Mouse (Mus musculus) embryo, embryonic 10 days (tissue): Measurements from ENCODE around the gene Tmprss11d.
A peak's percentile ranks its signal among the peaks of the same experiment; 100 is the strongest.
"Not testable (repeated sequence)": the region's sequence is repeated elsewhere in the genome, so short reads cannot be mapped to it uniquely, and the experiment has no call there.

Experiments used
- DNase-seq: peaks from one replicate; pipeline ENCODE4 v3.0.0-alpha.2; 2015; ENCODE audit warnings: low spot score

Gene Tmprss11d

DNA sequence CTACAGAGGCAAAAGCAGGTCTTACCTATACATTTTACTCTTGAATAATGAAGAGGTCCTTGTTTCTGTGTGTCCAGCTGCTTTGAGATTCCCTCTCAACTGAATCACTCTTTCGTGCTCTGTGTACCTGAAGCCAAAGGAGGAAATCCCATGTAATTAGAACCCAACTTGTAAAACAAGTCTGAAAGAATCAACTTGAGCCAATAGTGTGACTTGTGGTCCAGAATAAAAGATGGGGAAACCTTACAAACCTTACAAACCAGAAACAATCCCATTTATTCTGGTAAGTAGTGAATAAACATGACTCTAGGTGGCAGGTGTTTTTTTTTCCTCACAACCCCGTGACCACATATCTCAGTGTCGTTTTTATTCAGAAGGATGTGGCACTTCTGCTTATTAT, at the start of gene Tmprss11d:
Gene Tmprss11d, minus strand, starts transcription at position 101 of the 400 bp plus-strand sequence.
- DNase-seq: no peak

DNA sequence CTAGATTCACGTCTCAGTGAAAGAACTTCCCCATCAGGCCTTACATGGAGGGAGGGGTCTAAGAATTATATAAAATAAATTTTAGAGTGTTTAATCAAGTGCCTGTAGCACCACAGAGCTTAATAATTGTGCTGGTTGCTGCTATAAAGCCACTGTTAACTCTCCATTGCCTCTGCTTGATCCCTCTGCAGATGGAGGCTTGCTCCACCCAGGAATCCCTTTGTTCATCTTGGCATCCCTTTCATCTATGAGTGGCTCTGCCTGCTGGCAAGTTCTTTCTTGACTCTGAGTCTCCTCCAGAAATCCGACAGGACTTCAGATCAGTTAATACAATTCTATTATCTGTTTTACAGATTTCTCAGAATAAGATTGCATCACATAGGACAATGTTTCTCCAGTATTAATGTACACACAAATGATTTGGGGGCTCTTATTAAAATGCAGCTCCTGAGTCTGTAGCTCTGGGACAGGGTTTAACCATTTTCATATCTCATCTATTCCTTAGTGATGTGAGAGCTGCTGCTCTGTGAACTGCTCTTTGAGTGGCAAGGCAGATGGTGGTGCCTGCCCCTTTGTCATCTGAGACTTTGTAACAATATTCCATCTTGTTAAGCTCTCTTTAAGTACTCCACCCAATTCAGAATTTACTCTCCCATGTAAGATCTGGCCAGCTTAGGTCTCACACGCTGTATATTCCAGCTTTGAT, 48.3 kb upstream of the Tmprss11d start:
- peak; percentile 35 for DNase-seq

DNA sequence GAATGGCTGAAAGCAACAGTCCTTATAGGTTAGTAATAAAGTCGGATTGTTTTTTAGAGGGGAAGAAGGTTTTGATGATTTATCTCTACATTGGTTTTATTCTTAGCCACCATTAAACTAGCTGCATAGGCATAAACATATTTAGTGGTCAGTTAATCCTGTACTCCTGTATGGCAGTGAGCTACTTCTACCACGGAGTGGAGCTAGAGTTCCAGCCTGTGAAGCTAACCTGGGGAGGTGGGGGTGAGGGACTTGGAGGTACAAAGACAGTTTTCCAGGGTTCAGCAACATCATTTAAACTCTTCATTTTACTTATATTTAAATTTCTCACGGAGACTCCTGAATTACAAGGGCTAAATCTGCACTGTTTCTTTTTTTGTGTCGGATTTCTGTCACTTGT, 46.3 kb upstream of the Tmprss11d start:
- DNase-seq: peak; percentile 49

DNA sequence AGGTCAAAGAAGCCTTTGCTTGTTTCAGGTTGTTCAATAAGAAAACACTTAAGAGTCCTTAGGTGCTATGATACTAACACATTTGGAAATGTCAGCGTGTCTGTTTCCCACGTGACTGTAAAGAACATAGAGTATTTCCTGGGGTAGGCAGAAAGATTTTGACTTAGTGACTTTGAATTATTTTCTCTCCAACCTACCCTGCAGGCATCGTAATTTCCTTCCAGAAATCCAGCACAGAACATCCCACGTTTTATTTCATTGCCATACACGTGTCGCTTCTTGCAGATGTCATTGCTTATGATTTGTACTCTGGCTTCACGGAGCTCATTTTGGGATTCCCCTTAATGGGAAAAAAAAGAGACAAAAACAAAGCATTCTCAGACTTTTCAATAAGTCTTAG, 41.1 kb upstream of the Tmprss11d start:
- DNase-seq: no peak

DNA sequence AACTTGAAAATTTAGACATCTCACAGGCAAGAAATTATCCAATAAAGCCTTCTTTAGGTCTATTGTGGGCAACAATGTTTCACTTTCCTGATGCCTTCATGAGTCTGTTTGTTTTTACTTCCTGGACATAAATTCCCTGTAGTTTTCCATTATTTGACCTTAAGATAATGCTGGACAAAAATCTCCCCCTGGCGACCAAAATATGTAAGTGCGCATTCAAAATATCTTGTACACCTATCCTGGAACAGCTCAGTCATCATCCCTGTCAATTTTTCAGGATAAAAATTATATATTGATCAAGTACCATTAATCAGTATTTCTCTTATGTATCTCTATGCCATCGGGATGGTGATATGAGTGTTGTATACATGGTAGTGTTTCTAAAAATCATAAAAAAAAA, 37.6 kb upstream of the Tmprss11d start:
- no peak for DNase-seq

DNA sequence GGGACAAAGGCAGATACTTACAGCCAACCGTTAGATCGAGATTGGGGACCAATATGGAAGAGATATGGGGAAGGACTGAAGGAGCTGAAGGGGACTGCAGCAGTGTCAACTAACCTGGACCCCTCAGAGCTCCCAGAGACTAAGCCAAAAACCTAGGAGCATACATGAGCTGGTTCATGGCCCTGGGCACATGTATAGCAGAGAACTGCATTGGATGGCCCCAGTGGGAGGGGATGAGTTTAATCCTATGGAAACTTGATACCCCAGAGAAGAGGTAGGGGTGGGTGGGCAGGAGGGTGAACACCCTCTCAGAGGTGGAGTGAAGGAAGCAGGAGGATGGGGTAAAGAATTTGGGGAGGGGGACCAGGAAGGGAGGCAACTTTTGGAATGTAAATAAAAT, 34.7 kb upstream of the Tmprss11d start:
- no peak for DNase-seq

DNA sequence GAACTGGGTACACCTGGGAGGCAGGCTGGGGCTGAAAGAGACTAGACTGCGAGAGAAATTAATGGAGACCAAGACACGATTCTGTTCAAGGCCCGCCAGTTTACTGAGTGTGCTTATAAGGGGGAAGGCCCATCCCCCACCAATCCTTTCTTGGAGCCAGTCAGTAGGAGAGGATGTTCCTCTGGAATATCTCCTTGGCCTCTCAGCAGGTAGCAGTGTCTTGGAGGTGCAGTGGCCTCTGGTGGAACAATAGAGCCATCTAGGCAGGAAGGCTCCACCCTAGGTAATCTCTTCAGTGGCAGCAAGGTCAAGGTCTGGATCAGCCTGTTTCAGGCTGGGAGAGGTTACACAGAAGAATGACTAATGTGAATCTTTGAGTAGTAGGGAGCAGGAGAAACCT, 34.0 kb upstream of the Tmprss11d start:
- DNase-seq: no peak

DNA sequence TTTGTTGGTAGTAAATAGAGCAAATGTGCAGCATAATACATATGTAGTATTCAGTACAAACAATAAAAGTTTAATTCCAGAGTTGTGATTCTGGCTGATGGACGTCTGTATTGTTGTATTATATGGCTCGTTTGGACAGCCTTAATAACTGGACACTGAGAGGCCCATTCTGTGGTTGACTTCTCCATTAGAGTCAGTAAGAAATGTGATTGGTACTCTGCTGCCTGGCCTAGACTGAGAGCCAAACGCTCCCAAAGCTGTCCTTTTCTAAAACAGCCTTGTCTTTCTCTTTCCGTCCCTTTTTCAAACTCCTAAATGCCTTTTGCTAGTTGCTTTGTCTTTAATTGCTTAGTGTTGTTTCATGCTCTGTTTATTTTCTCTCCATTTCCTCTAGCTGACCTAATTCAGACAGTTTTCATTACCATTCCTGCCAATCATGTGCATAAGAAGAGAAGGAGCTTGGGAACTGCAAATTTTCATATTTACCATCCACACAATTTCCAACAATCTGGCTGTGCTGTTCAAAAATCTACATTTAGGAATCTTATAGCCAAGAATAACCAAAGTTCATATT, 13.7 kb downstream of the Tmprss11d start:
- no peak for DNase-seq

DNA sequence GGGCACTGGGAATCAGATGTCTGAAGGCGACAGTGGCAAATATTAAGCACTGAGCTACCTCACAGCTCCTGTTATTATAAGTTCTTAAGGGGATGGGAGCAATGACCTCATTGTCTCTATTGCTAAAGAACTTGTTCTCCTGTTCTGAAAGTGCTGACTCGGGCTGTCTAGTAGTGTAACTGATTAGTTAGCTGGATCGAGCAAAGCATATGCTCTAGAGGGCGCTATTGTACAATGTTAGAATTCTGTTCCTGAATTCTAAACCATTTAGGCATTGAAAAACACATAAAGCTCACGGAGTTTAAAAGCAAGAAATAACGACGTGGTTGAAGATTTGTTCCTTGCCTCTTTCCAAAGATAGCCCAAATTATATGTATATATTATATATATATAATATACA, 20.3 kb downstream of the Tmprss11d start:
- peak; percentile 79 for DNase-seq

DNA sequence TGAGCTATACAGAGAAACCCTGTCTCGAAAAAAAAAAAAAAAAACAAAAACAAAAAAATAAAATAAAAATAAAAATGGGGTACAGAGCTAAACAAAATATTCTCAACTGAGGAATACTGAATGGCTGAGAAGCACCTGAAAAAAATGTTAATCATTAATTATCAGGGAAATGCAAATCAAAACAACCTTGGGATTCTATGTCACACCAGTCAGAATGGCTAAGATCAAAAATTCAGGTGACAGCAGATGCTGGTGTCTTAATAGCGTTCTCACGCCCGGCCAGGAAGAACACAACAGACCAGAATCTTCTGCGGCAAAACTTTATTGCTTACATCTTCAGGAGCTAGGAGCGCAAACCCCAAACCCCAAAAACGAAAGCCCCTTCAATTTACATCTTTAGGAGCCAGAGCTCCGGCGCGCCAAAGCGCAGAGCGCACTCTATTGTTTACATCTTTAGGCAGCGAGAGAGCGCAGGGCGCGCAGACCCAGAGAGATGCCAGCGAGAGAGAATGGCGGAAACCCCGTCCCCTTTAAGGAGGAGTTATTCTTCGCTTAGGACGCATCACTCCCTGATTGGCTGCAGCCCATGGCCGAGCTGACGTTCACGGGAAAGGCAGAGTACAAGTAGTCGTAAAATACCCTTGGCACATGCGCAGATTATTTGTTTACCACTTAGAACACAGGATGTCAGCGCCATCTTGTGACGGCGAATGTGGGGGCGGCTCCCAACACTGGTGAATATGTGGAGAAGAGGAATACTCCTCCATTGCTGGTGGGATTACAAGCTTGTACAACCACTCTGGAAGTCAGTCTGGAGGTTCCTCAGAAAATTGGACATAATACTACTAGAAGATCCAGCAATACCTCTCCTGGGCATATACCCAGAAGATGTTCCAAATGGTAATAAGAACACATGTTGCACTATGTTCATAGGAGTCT, 54.9 kb downstream of the Tmprss11d start:
- DNase-seq: not testable (repeated sequence)

DNA sequence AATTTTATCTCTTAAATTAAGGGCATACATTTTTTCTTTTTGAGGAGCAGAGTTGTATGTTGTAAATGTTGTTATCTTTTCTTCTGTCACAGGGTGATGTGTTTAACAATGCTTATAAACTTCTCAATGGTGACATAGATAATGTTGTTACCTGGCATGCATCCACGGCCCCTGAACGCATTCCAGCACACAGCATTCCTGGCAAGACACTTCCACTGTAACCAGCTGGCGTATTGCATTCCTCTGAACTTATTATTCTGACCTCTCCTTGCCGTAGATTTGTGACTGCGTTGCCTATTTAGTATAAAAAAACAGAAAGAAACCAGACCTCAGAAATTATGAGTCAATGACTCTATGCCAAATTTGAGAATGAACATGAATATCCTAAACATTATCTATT, 67.1 kb downstream of the Tmprss11d start:
- no peak for DNase-seq

DNA sequence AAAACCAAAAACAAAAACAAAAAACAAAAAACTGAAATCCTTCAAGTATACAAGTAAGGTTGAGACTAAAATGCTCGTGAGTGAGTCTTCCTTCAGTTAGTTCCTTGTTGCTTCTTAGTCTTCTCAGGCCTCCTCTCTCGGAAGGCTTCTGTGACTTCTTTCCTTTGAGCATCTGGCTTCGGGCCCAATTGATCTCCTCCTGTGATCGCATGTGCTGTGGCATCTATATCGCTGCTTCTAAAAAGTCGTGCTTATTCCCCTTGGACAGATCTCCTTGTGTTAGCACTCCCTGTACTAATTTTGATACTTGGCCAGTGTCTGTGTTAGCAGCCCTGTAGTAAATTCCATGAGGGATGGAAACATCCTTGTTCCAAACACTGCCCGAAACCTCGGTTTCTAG, 69.3 kb downstream of the Tmprss11d start:
- DNase-seq: no peak

DNA sequence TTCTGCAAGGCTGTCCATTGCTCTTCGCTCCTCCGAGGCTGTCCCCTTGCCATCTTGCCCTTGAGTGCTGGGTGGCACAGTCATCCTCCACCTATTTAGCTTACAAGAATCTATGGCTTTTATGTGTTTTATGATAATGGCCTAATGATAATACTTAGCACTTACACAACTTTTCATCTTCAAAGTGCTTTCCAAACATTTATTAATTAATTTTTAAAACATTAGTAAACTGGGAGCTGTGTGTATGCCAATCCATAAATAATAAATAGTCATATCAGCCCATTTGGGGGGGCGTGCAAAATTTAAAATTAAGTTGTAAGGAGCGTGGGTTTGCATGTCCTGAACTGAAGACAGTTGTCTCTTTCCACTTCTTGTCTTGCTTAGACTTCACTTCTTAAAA, 84.0 kb downstream of the Tmprss11d start, which contains the start of gene Tmprss11c:
Gene Tmprss11c, minus strand, starts transcription at position 101 of the 400 bp plus-strand sequence.
- DNase-seq: no peak
